19 mouse cellular contexts compared by ENCODE assay signal in genomic region chr14:54379571-54379970, GRCm38 (mm10). TPM values are rescaled to one million over a fixed set of nuclear protein-coding genes. Genes with fewer than 3 reads are reported as not detected.
A peak's percentile ranks its signal among the peaks of the same experiment; 100 is the strongest.
DNase-seq lines count a peak whose midpoint lies in the region; ATAC-seq and TF ChIP-seq lines count a peak whose summit lies in the region.
"Had no signal": no experiment of that assay in that cellular context is flagged by ENCODE, and none has a peak within 500 bp of the region (broad histone marks: within the 10 kb centered on the region; RNA-seq: fewer than 3 reads in every experiment).

No protein-coding gene starts in this region.

- peaks cover 40% of the 10 kb centered on the region for H3K4me1 ChIP-seq in kidney, embryonic 16.5 days (ENCODE audit: insufficient read depth, low read length)
- H3K4me1 ChIP-seq in lung, postnatal 0 days (ENCODE audit: insufficient read depth, low read depth, low read length): no peaks in the 10 kb centered on the region; the same call in 1 of the 2 replicates
- H3K4me1 ChIP-seq in intestine, postnatal 0 days (replicated peaks; ENCODE audit: control insufficient read depth, insufficient read depth, low read length): peaks cover 13% of the 10 kb centered on the region; the same call in 1 of the 2 replicates
- H3K4me1 ChIP-seq: forebrain, embryonic 15.5 days; heart, embryonic 10.5 days; hindbrain, embryonic 12.5 days had no signal

- H3K27me3 ChIP-seq in kidney, embryonic 16.5 days (ENCODE audit: insufficient read depth, low read length): no peaks in the 10 kb centered on the region
- H3K27me3 ChIP-seq in lung, postnatal 0 days (replicated peaks; ENCODE audit: insufficient read depth, low read length): no peaks in the 10 kb centered on the region
- no peaks in the 10 kb centered on the region for H3K27me3 ChIP-seq in intestine, postnatal 0 days (replicated peaks; ENCODE audit: control insufficient read depth, insufficient read depth, low read length)
- H3K27me3 ChIP-seq: embryonic facial prominence, embryonic 12.5 days; forebrain, embryonic 15.5 days; hindbrain, embryonic 12.5 days had no signal

- ATAC-seq in kidney, embryonic 16.5 days (ENCODE audit: low FRiP score, low TSS enrichment): no peak
- ATAC-seq in lung, postnatal 0 days: peak; percentile 65
- ATAC-seq in intestine, postnatal 0 days: no peak
- ATAC-seq: forebrain, embryonic 15.5 days had no signal

- intact Hi-C loops in left cerebral cortex, postnatal 36 days (cut with DNase I): loop anchor here (5.0 kb wide), 1 partner anchor 33 kb away; no protein-coding TSS in a partner anchor

- TF ChIP-seq CTCF in lung, postnatal 0 days (IDR thresholded peaks at IDR 0.05): no peak
- TF ChIP-seq CTCF in intestine, postnatal 0 days (IDR thresholded peaks at IDR 0.05; ENCODE audit: low read depth): no peak

- H3K4me2 ChIP-seq in kidney, embryonic 16.5 days (replicated peaks; ENCODE audit: low read depth, low read length): no peak overlapping the region
- H3K4me2 ChIP-seq in lung, postnatal 0 days (replicated peaks; ENCODE audit: low read depth, low read length): no peak overlapping the region
- H3K4me2 ChIP-seq in intestine, postnatal 0 days (replicated peaks; ENCODE audit: low read depth): no peak overlapping the region
- H3K4me2 ChIP-seq: embryonic facial prominence, embryonic 12.5 days; forebrain, embryonic 15.5 days; hindbrain, embryonic 12.5 days had no signal

- no peak overlapping the region for H3K9ac ChIP-seq in kidney, embryonic 16.5 days (replicated peaks; ENCODE audit: low read length)
- H3K9ac ChIP-seq in lung, postnatal 0 days (replicated peaks; ENCODE audit: low read depth): no peak overlapping the region
- H3K9ac ChIP-seq in intestine, postnatal 0 days (ENCODE audit: low read depth, low read length): no peak overlapping the region
- H3K9ac ChIP-seq: embryonic facial prominence, embryonic 12.5 days; forebrain, embryonic 15.5 days; hindbrain, embryonic 12.5 days had no signal

- H3K36me3 ChIP-seq in kidney, embryonic 16.5 days (ENCODE audit: insufficient read depth, low read length): no peaks in the 10 kb centered on the region
- no peaks in the 10 kb centered on the region for H3K36me3 ChIP-seq in lung, postnatal 0 days (ENCODE audit: insufficient read depth, low read length)
- H3K36me3 ChIP-seq in intestine, postnatal 0 days (ENCODE audit: control insufficient read depth, insufficient read depth): peaks cover 6% of the 10 kb centered on the region; the same call in 1 of the 2 replicates
- H3K36me3 ChIP-seq: embryonic facial prominence, embryonic 12.5 days; forebrain, embryonic 15.5 days; heart, embryonic 10.5 days; hindbrain, embryonic 12.5 days had no signal

- 0 out of 2 replicates have a peak overlapping the region, but pooled peaks have one; percentile 36 for H3K27ac ChIP-seq in kidney, embryonic 16.5 days (ENCODE audit: low read length)
- H3K27ac ChIP-seq in lung, postnatal 0 days (ENCODE audit: low read length): 0 out of 2 replicates have a peak overlapping the region, but pooled peaks have one; percentile 32
- H3K27ac ChIP-seq in intestine, postnatal 0 days (ENCODE audit: low read depth, low read length): 0 out of 2 replicates have a peak overlapping the region, but pooled peaks have one; percentile 54
- H3K27ac ChIP-seq: embryonic facial prominence, embryonic 12.5 days; forebrain, embryonic 15.5 days; heart, embryonic 10.5 days; hindbrain, embryonic 12.5 days had no signal

- DNase-seq in kidney, adult 8-10 months: no peak
- DNase-seq in lung, postnatal 0 days (ENCODE audit: low spot score): peak; percentile 31
- DNase-seq in lung, postnatal 25 days (ENCODE audit: low spot score): no peak
- no peak for DNase-seq in thymus, postnatal 10 days (ENCODE audit: low spot score in 2 of 2)
- DNase-seq in left cerebral cortex, postnatal 36 days (ENCODE audit: low spot score in 2 of 2): no peak
- DNase-seq: adrenal gland, postnatal 14 days; cerebellum, adult 11-12 months; cerebellum, adult 9-10 months; cerebellum, postnatal 25 days; gastrocnemius, postnatal 10 days; heart, adult 18-20 months; heart, postnatal 10 days; heart, postnatal 4 days had no signal

- WGBS in kidney, embryonic 16.5 days: 53% methylated on average over 13 of the region's 13 CpGs
- 40% methylated on average over 13 of the region's 13 CpGs for WGBS in lung, postnatal 0 days
- WGBS in intestine, postnatal 0 days: 23% methylated on average over 13 of the region's 13 CpGs

- TF ChIP-seq EP300 in lung, postnatal 0 days (IDR thresholded peaks at IDR 0.05): no peak

- no peaks in the 10 kb centered on the region for H3K9me3 ChIP-seq in kidney, embryonic 16.5 days (ENCODE audit: low read length)
- H3K9me3 ChIP-seq in lung, postnatal 0 days (ENCODE audit: low read length): no peaks in the 10 kb centered on the region
- no peaks in the 10 kb centered on the region for H3K9me3 ChIP-seq in intestine, postnatal 0 days (ENCODE audit: control insufficient read depth)
- H3K9me3 ChIP-seq: embryonic facial prominence, embryonic 12.5 days; forebrain, embryonic 15.5 days; heart, embryonic 10.5 days; hindbrain, embryonic 12.5 days had no signal

- H3K4me3 ChIP-seq in kidney, embryonic 16.5 days (ENCODE audit: low read length): no peak overlapping the region
- H3K4me3 ChIP-seq in lung, postnatal 0 days (ENCODE audit: low read depth, low read length): no peak overlapping the region
- no peak overlapping the region for H3K4me3 ChIP-seq in intestine, postnatal 0 days (ENCODE audit: low read depth, low read length)
- H3K4me3 ChIP-seq: embryonic facial prominence, embryonic 12.5 days; forebrain, embryonic 15.5 days; heart, embryonic 10.5 days; hindbrain, embryonic 12.5 days had no signal

RNA-seq across cellular contexts. Expression of gene Oxa1l, which starts 18.9 kb away (rescaled TPM):
- 60.2 and 63.7 TPM in 2 replicates for polyA plus RNA-seq in kidney, embryonic 16.5 days (2015; fragmentation: Nextera tagmentation; extraction: Ambion mirVana)
- 31.5 and 35.0 TPM in 2 replicates for polyA plus RNA-seq in lung, postnatal 0 days (2015; fragmentation: Nextera tagmentation; extraction: Ambion mirVana)
- 35.5 and 36.4 TPM in 2 replicates for polyA plus RNA-seq in intestine, postnatal 0 days (2015; fragmentation: Nextera tagmentation; extraction: Ambion mirVana)
- 10 to 100 TPM; 52.2 to 52.3 TPM for total RNA-seq in left cerebral cortex, postnatal 36 days (2021)

RNA-seq across cellular contexts. Expression of gene Slc7a7, which starts 38.0 kb away (rescaled TPM):
- 15.7 and 15.8 TPM in 2 replicates for polyA plus RNA-seq in kidney, embryonic 16.5 days (2015; fragmentation: Nextera tagmentation; extraction: Ambion mirVana)
- polyA plus RNA-seq in lung, postnatal 0 days (2015; fragmentation: Nextera tagmentation; extraction: Ambion mirVana): 20.7 and 24.3 TPM in 2 replicates
- polyA plus RNA-seq in intestine, postnatal 0 days (2015; fragmentation: Nextera tagmentation; extraction: Ambion mirVana): 188 TPM in 2 replicates
- total RNA-seq in left cerebral cortex, postnatal 36 days (2021): 1 to 10 TPM; 1.9 TPM

RNA-seq across cellular contexts. Expression of gene Mrpl52, which starts 47.1 kb away (rescaled TPM):
- polyA plus RNA-seq in kidney, embryonic 16.5 days (2015; fragmentation: Nextera tagmentation; extraction: Ambion mirVana): 202 and 227 TPM in 2 replicates
- 251 and 266 TPM in 2 replicates for polyA plus RNA-seq in lung, postnatal 0 days (2015; fragmentation: Nextera tagmentation; extraction: Ambion mirVana)
- polyA plus RNA-seq in intestine, postnatal 0 days (2015; fragmentation: Nextera tagmentation; extraction: Ambion mirVana): 300 and 317 TPM in 2 replicates
- 10 to 100 TPM; 84.6 to 88.0 TPM for total RNA-seq in left cerebral cortex, postnatal 36 days (2021)

RNA-seq across cellular contexts. Expression of gene Mmp14, which starts 51.8 kb away (rescaled TPM):
- 152 and 156 TPM in 2 replicates for polyA plus RNA-seq in kidney, embryonic 16.5 days (2015; fragmentation: Nextera tagmentation; extraction: Ambion mirVana)
- polyA plus RNA-seq in lung, postnatal 0 days (2015; fragmentation: Nextera tagmentation; extraction: Ambion mirVana): 150 and 155 TPM in 2 replicates
- 49.4 and 53.7 TPM in 2 replicates for polyA plus RNA-seq in intestine, postnatal 0 days (2015; fragmentation: Nextera tagmentation; extraction: Ambion mirVana)
- total RNA-seq in left cerebral cortex, postnatal 36 days (2021): 10 to 100 TPM in 1 of 2 experiments, 1 to 10 TPM in 1; 7.2 to 10.8 TPM
